Mouse (Mus musculus) kidney, embryonic 14.5 days (tissue): ENCODE data around the gene Cnst. TPM values are rescaled to one million over a fixed set of nuclear protein-coding genes. Genes with fewer than 3 reads are reported as not detected.
A peak's percentile ranks its signal among the peaks of the same experiment; 100 is the strongest.

Experiments
- ATAC-seq: fragments of 200-750 bp; cut with Nextera tagmentation; 2 replicates; pipeline ENCODE4 v1.8.0; 2017; ENCODE audit warnings: moderate number of reproducible peaks, mild to moderate bottlenecking, moderate TSS enrichment, moderate library complexity; ENCODE audit not compliant: low FRiP score, low TSS enrichment
- H3K27ac ChIP-seq: fragments of 300-500 bp; sonication (generic); 2 replicates; pipeline ENCODE4 v1.5.1; 2014; ENCODE audit warnings: low read depth, mild to moderate bottlenecking, low read length, moderate library complexity, mixed read lengths
- H3K27me3 ChIP-seq: fragments of 300-500 bp; sonication (generic); 2 replicates; pipeline ENCODE4 v1.6.1; 2014; ENCODE audit warnings: mild to moderate bottlenecking, low read length; ENCODE audit not compliant: control insufficient read depth, insufficient read depth
- H3K36me3 ChIP-seq: fragments of 300-500 bp; sonication (generic); 2 replicates; pipeline ENCODE4 v1.6.1; 2014; ENCODE audit warnings: low read length, mixed read lengths; ENCODE audit not compliant: control insufficient read depth, insufficient read depth
- H3K4me1 ChIP-seq: fragments of 300-500 bp; sonication (generic); 2 replicates; pipeline ENCODE4 v1.6.1; 2014; ENCODE audit warnings: low read length, mixed read lengths; ENCODE audit not compliant: control insufficient read depth, insufficient read depth
- H3K4me2 ChIP-seq: fragments of 300-500 bp; sonication (generic); replicated peaks from 2 replicates; pipeline ENCODE4 v1.6.1; 2014; ENCODE audit warnings: low read depth, mild to moderate bottlenecking, low read length
- H3K4me3 ChIP-seq: fragments of 300-500 bp; sonication (generic); 2 replicates; pipeline ENCODE4 v1.5.1; 2014; ENCODE audit warnings: mild to moderate bottlenecking, low read length
- H3K9ac ChIP-seq: fragments of 300-500 bp; sonication (generic); 2 replicates; pipeline ENCODE4 v1.6.1; 2014; ENCODE audit warnings: low read depth, mild to moderate bottlenecking, low read length, moderate library complexity
- H3K9me3 ChIP-seq: fragments of 300-500 bp; sonication (generic); 2 replicates; pipeline ENCODE4 v1.6.1; 2016; ENCODE audit warnings: low read length; ENCODE audit not compliant: control insufficient read depth
- WGBS: fragments of 180-500 bp; shearing (Covaris S2); extraction: QIAGEN DNeasy Blood & Tissue Kit; methylation state at CpG from one replicate; pipeline ENCODE4 v1.1.7; 2014; 5-methylcytosine and 5-hydroxymethylcytosine counted together
- polyA plus RNA-seq: library from polyadenylated mRNA; unstranded; fragments of >200 nt; fragmentation: Nextera tagmentation; extraction: Ambion mirVana; gene quantifications from 2 replicates; pipeline ENCODE4 v1.2.1, GENCODE M21; 2014

The Cnst gene
- polyA plus RNA-seq, 1 experiment from 2014 or later = 14.1 TPM

DNA sequence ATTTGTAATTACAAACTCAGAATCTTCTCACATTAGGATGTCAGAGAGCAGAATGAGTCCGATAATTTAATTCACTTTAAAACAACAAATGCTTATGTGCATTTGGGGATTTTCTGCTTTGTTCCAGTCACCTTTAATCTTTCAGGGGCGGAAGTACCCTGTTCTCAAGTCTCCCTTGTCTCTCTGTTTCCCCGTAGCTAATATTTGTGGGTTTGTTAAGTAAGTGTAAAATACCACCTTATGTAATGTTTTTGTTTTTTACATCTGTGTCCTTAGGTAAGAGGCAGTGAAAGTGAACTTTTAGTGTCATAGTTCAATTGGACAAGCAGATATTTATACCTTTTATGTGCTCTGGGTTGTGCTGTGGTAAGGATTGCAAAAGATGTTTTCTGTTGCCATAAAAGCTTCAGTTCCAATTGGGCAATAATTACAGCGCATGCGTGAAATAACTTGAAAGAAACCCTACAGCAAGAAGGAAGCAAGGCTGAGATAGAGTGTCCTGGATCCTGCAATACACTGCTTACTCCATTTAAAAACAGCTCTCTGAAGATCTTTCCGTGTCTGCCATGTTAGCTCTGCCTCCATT, 14.8 kb downstream of the Cnst start:
- Histone ChIP-seq H3K9me3 (no peaks in the 10 kb centered on the region), H3K27me3 (no peaks in the 10 kb centered on the region), H3K4me3 (no peak overlapping the region), H3K9ac (no peak overlapping the region), H3K4me2 (no peak overlapping the region), H3K4me1 (peaks cover 6% of the 10 kb centered on the region), H3K27ac (no peak overlapping the region), H3K36me3 (no peaks in the 10 kb centered on the region)
- WGBS = 71% methylated on average over 6 of the region's 6 CpGs
- ATAC-seq = no peak

DNA sequence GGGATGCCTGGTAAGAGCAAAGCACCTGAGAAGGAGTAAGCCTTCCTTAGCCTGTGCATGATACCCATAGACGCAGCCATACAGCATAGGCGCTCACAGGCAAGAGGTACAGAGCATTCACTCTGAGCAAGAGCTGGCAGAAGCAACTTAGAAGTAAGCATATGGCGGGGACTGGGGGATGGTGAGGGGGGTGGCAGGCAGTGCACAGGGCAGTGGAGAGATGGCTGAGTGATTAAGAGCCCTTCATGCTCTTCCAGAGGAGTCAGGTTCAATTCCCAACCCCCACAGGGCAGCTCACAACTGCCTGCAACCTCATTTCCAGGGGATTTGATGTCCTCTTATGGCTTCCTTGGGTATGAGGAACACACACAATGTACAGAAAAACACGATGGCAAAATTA, 17.0 kb downstream of the Cnst start:
- WGBS = 68% methylated on average over 4 of the region's 4 CpGs
- Histone ChIP-seq H3K27ac (no peak overlapping the region), H3K9ac (no peak overlapping the region), H3K4me2 (no peak overlapping the region), H3K36me3 (no peaks in the 10 kb centered on the region), H3K9me3 (no peaks in the 10 kb centered on the region), H3K27me3 (no peaks in the 10 kb centered on the region), H3K4me3 (no peak overlapping the region), H3K4me1 (peaks cover 6% of the 10 kb centered on the region)
- ATAC-seq = 0 out of 2 replicates have a peak, but pooled peaks have one; percentile 40

- no peaks in the 10 kb centered on the region for H3K9me3 ChIP-seq
- no peaks in the 10 kb centered on the region for H3K27me3 ChIP-seq
- H3K36me3 ChIP-seq = no peaks in the 10 kb centered on the region
- no peak overlapping the region for H3K27ac ChIP-seq
- H3K4me1 ChIP-seq = peaks cover 10% of the 10 kb centered on the region
- no peak for ATAC-seq
- H3K4me2 ChIP-seq = no peak overlapping the region
- H3K9ac ChIP-seq = no peak overlapping the region
- H3K4me3 ChIP-seq = no peak overlapping the region
- 49% methylated on average over 5 of the region's 5 CpGs for WGBS
Measured at GRCm38 (mm10) chr1:179563926-179564325, 17.8 kb downstream of the Cnst start.

- no peak for ATAC-seq
- H3K27me3 ChIP-seq = no peaks in the 10 kb centered on the region
- 63% methylated on average over 7 of the region's 7 CpGs for WGBS
Measured at GRCm38 (mm10) chr1:179567558-179567957, 21.4 kb downstream of the Cnst start.

DNA sequence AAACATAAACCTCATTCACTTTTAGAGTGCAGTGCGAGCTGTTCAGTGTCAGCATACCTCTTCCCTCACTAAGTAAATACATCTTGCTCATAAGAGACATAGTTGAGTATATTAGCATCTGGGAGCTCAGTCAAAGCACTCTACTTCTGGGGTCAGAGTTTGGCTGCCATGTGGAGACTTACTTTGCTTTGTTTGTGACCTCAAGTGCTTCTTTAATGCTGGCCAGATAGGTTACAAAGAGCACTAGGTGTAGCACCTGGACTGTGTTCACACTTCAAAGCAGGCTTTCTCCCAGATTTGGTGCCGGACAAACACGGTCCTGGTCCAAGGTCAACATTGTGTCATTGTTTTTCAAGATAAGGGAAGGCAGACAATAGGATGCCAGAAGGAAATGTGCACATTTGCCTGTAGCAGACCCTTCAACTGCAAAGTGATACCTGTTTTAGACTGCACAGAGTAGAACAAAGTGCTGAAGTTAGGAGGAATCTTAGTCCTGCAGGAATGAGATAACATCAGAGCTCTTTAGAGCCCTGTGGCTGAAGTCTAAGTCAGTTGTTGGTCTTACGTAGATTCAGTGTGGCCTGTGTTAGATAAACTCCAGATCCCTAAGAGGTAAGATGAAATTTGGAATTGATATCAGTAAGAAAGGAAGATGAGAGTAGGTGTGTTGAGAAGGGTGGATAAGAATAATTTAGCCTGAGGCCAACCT, 22.7 kb downstream of the Cnst start:
- no peaks in the 10 kb centered on the region for H3K27me3 ChIP-seq
- no peak overlapping the region for H3K9ac ChIP-seq
- WGBS = 54% methylated on average over 4 of the region's 4 CpGs
- H3K4me1 ChIP-seq = peaks cover 8% of the 10 kb centered on the region; the same call in 1 of the 2 replicates
- H3K27ac ChIP-seq = no peak overlapping the region
- no peak overlapping the region for H3K4me2 ChIP-seq
- no peaks in the 10 kb centered on the region for H3K9me3 ChIP-seq
- ATAC-seq = no peak
- no peak overlapping the region for H3K4me3 ChIP-seq
- no peaks in the 10 kb centered on the region for H3K36me3 ChIP-seq

More at GRCm38 (mm10) chr1:179567558-179567957, 21.4 kb downstream of the Cnst start:
- H3K36me3 ChIP-seq = no peaks in the 10 kb centered on the region
- no peak overlapping the region for H3K9ac ChIP-seq
- H3K4me2 ChIP-seq = no peak overlapping the region
- no peaks in the 10 kb centered on the region for H3K9me3 ChIP-seq
- H3K4me3 ChIP-seq = no peak overlapping the region
- peaks cover 4% of the 10 kb centered on the region; the same call in 1 of the 2 replicates for H3K4me1 ChIP-seq
- no peak overlapping the region for H3K27ac ChIP-seq

GRCm38 (mm10) chr1:179570482-179570881, 24.3 kb downstream of the Cnst start:
- H3K4me2 ChIP-seq = no peak overlapping the region
- no peak overlapping the region for H3K27ac ChIP-seq
- H3K9ac ChIP-seq = no peak overlapping the region
- H3K4me3 ChIP-seq = no peak overlapping the region
- no peak for ATAC-seq
- WGBS = 88% methylated on average over 1 of the region's 1 CpGs
- H3K27me3 ChIP-seq = no peaks in the 10 kb centered on the region
- no peaks in the 10 kb centered on the region for H3K36me3 ChIP-seq
- H3K9me3 ChIP-seq = no peaks in the 10 kb centered on the region
- H3K4me1 ChIP-seq = peaks cover 14% of the 10 kb centered on the region; the same call in 1 of the 2 replicates

DNA sequence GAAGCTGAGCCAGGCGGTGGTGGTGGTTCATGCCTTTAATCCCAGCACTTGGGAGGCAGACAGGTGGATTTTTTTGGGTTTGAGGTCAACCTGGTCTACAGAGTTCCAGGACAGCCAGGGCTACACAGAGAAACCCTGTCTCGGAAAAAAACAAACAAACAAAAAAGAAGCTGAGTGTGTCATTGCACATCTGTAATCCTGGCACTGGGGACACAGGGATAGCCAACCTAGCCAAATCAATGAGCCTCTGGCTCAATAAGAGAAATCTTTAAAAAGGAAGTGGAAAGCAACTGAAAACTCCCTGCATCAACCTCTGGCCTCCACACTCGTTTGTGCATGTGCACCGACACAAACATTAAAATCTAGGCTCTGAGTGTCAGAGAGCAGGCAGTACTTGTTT, 25.5 kb downstream of the Cnst start:
- no peaks in the 10 kb centered on the region for H3K27me3 ChIP-seq
- WGBS = 83% methylated on average over 4 of the region's 4 CpGs

DNA sequence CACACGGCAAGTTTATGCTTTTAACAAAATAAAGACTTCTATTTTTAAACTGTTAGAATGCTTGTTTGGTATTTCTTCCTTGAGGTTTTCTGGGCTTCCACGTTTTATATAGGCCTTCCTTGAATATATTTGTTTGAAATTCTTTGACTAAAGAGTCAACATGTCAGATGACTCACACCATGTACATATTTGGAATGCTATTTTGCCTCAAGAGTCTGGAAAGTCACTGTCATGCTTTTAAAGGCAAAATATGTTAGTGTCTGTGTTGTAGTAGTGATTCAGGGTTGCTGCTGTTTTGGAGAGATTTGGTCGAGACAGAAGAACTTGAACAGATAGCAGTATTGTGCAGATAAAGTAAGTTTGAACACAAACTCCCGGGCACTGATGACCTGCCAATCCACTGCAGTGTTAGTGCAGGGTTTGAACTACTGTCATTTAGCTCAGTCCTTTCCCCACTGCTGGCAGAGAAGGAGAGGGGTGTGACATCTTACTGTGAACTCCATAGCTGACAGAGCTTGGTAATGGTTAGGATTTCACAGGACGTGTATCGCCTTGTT, 27.6 kb downstream of the Cnst start:
- Histone ChIP-seq H3K27me3 (no peaks in the 10 kb centered on the region), H3K9me3 (no peaks in the 10 kb centered on the region), H3K4me1 (peaks cover 10% of the 10 kb centered on the region; the same call in 1 of the 2 replicates), H3K9ac (no peak overlapping the region), H3K27ac (no peak overlapping the region; the same call in 1 of the 2 replicates), H3K4me2 (no peak overlapping the region), H3K36me3 (no peaks in the 10 kb centered on the region), H3K4me3 (no peak overlapping the region)
- WGBS = 67% methylated on average over 6 of the region's 6 CpGs
- ATAC-seq = no peak

More for the DNA sequence above, 25.5 kb downstream of the Cnst start:
- Histone ChIP-seq H3K4me1 (peaks cover 14% of the 10 kb centered on the region; the same call in 1 of the 2 replicates), H3K36me3 (no peaks in the 10 kb centered on the region), H3K4me2 (no peak overlapping the region), H3K4me3 (no peak overlapping the region), H3K9ac (no peak overlapping the region), H3K27ac (no peak overlapping the region), H3K9me3 (no peaks in the 10 kb centered on the region)
- ATAC-seq = no peak

- Histone ChIP-seq H3K4me3 (no peak overlapping the region), H3K4me2 (no peak overlapping the region), H3K27ac (no peak overlapping the region), H3K9me3 (no peaks in the 10 kb centered on the region), H3K9ac (no peak overlapping the region), H3K36me3 (peaks cover 5% of the 10 kb centered on the region; the same call in 1 of the 2 replicates), H3K27me3 (no peaks in the 10 kb centered on the region), H3K4me1 (peaks cover 8% of the 10 kb centered on the region; the same call in 1 of the 2 replicates)
- WGBS = 79% methylated on average over 6 of the region's 6 CpGs
- ATAC-seq = no peak
Measured at GRCm38 (mm10) chr1:179578625-179579024, 32.5 kb downstream of the Cnst start.
